22 mouse cellular contexts compared by ENCODE assay signal in genomic region chr9:70790621-70791020, GRCm38 (mm10).
A peak's percentile ranks its signal among the peaks of the same experiment; 100 is the strongest.
DNase-seq lines count a peak whose midpoint lies in the region; ATAC-seq and TF ChIP-seq lines count a peak whose summit lies in the region.
"Had no signal": no experiment of that assay in that cellular context is flagged by ENCODE, and none has a peak within 500 bp of the region (broad histone marks: within the 10 kb centered on the region; RNA-seq: fewer than 3 reads in every experiment).

No protein-coding gene starts in this region.

- no peak overlapping the region for H3K4me2 ChIP-seq in lung, postnatal 0 days (replicated peaks; ENCODE audit: low read depth, low read length)
- no peak overlapping the region for H3K4me2 ChIP-seq in kidney, embryonic 16.5 days (replicated peaks; ENCODE audit: low read depth, low read length)
- no peak overlapping the region for H3K4me2 ChIP-seq in liver, embryonic 12.5 days
- no peak overlapping the region for H3K4me2 ChIP-seq in midbrain, embryonic 15.5 days
- H3K4me2 ChIP-seq: forebrain, embryonic 15.5 days; heart, embryonic 11.5 days; heart, embryonic 15.5 days; hindbrain, embryonic 13.5 days had no signal

- no peak for TF ChIP-seq CTCF in lung, postnatal 0 days (IDR thresholded peaks at IDR 0.05)

- no peak for TF ChIP-seq EP300 in lung, postnatal 0 days (IDR thresholded peaks at IDR 0.05)

- WGBS in lung, postnatal 0 days: 64% methylated on average over 4 of the region's 4 CpGs
- WGBS in kidney, embryonic 16.5 days: 70% methylated on average over 4 of the region's 4 CpGs
- 81% methylated on average over 4 of the region's 4 CpGs for WGBS in liver, embryonic 12.5 days (ENCODE audit: insufficient replicate concordance)
- WGBS in midbrain, embryonic 15.5 days: 91% methylated on average over 4 of the region's 4 CpGs

- ATAC-seq in lung, postnatal 0 days: no peak
- no peak for ATAC-seq in kidney, embryonic 16.5 days (ENCODE audit: low FRiP score, low TSS enrichment)
- no peak for ATAC-seq in liver, embryonic 12.5 days
- ATAC-seq in midbrain, embryonic 15.5 days (replicated peaks): no peak
- ATAC-seq: CD4-positive, CD25-positive, alpha-beta regulatory T cell, adult 4 months; forebrain, embryonic 15.5 days had no signal

- H3K4me1 ChIP-seq in lung, postnatal 0 days (ENCODE audit: insufficient read depth, low read depth, low read length): no peaks in the 10 kb centered on the region
- no peaks in the 10 kb centered on the region for H3K4me1 ChIP-seq in kidney, embryonic 16.5 days (ENCODE audit: insufficient read depth, low read length)
- peaks cover 5% of the 10 kb centered on the region for H3K4me1 ChIP-seq in liver, embryonic 12.5 days
- H3K4me1 ChIP-seq in midbrain, embryonic 15.5 days: no peaks in the 10 kb centered on the region
- H3K4me1 ChIP-seq: embryonic facial prominence, embryonic 10.5 days; forebrain, embryonic 15.5 days had no signal

- no peak overlapping the region for H3K9ac ChIP-seq in lung, postnatal 0 days (replicated peaks; ENCODE audit: low read depth)
- H3K9ac ChIP-seq in kidney, embryonic 16.5 days (replicated peaks; ENCODE audit: low read length): no peak overlapping the region
- H3K9ac ChIP-seq in liver, embryonic 12.5 days: no peak overlapping the region
- no peak overlapping the region for H3K9ac ChIP-seq in midbrain, embryonic 15.5 days
- H3K9ac ChIP-seq: forebrain, embryonic 15.5 days; heart, embryonic 15.5 days; hindbrain, embryonic 13.5 days had no signal

- H3K36me3 ChIP-seq in lung, postnatal 0 days (ENCODE audit: insufficient read depth, low read length): no peaks in the 10 kb centered on the region
- H3K36me3 ChIP-seq in kidney, embryonic 16.5 days (ENCODE audit: insufficient read depth, low read length): no peaks in the 10 kb centered on the region
- peaks cover under 1% of the 10 kb centered on the region for H3K36me3 ChIP-seq in liver, embryonic 12.5 days
- no peaks in the 10 kb centered on the region for H3K36me3 ChIP-seq in midbrain, embryonic 15.5 days (replicated peaks)
- H3K36me3 ChIP-seq: embryonic facial prominence, embryonic 10.5 days; forebrain, embryonic 15.5 days; heart, embryonic 15.5 days had no signal

- H3K9me3 ChIP-seq in lung, postnatal 0 days (ENCODE audit: low read length): no peaks in the 10 kb centered on the region
- peaks cover 10% of the 10 kb centered on the region; the same call in 1 of the 2 replicates for H3K9me3 ChIP-seq in kidney, embryonic 16.5 days (ENCODE audit: low read length)
- H3K9me3 ChIP-seq in liver, embryonic 12.5 days (replicated peaks): no peaks in the 10 kb centered on the region
- H3K9me3 ChIP-seq in midbrain, embryonic 15.5 days: no peaks in the 10 kb centered on the region
- H3K9me3 ChIP-seq: embryonic facial prominence, embryonic 10.5 days; forebrain, embryonic 15.5 days; G1E; hindbrain, embryonic 13.5 days had no signal

- H3K4me3 ChIP-seq in lung, postnatal 0 days (ENCODE audit: low read depth, low read length): no peak overlapping the region
- H3K4me3 ChIP-seq in kidney, embryonic 16.5 days (ENCODE audit: low read length): no peak overlapping the region
- no peak overlapping the region for H3K4me3 ChIP-seq in liver, embryonic 12.5 days
- H3K4me3 ChIP-seq in midbrain, embryonic 15.5 days: no peak overlapping the region
- H3K4me3 ChIP-seq: embryonic facial prominence, embryonic 10.5 days; forebrain, embryonic 15.5 days; heart, adult 2 months; heart, embryonic 15.5 days; hindbrain, embryonic 13.5 days had no signal

- H3K27me3 ChIP-seq in lung, postnatal 0 days (replicated peaks; ENCODE audit: insufficient read depth, low read length): no peaks in the 10 kb centered on the region
- no peaks in the 10 kb centered on the region for H3K27me3 ChIP-seq in kidney, embryonic 16.5 days (ENCODE audit: insufficient read depth, low read length)
- no peaks in the 10 kb centered on the region for H3K27me3 ChIP-seq in liver, embryonic 12.5 days (replicated peaks)
- H3K27me3 ChIP-seq in midbrain, embryonic 15.5 days (replicated peaks): no peaks in the 10 kb centered on the region
- H3K27me3 ChIP-seq: forebrain, embryonic 15.5 days; heart, embryonic 15.5 days; hindbrain, embryonic 13.5 days had no signal

- peak; percentile 20 to 23 for DNase-seq in cerebellum, postnatal 10 days
- no peak for DNase-seq in cerebellum, postnatal 25 days
- peak; percentile 17 for DNase-seq in lung, postnatal 0 days (ENCODE audit: low spot score)
- no peak for DNase-seq in lung, adult 18-20 months
- DNase-seq in kidney, postnatal 36 days: peak; percentile 39 to 58
- DNase-seq: adrenal gland, adult 8-10 months; B cell, adult 2 months; cerebellum, adult 11-12 months; cerebellum, adult 9-10 months; gastrocnemius, postnatal 14 days; heart, adult 2 months; heart, postnatal 14 days had no signal

- H3K27ac ChIP-seq in lung, postnatal 0 days (ENCODE audit: low read length): no peak overlapping the region
- 0 out of 2 replicates have a peak overlapping the region, but pooled peaks have one; percentile 18 for H3K27ac ChIP-seq in kidney, embryonic 16.5 days (ENCODE audit: low read length)
- H3K27ac ChIP-seq in liver, embryonic 12.5 days: no peak overlapping the region
- no peak overlapping the region for H3K27ac ChIP-seq in midbrain, embryonic 15.5 days
- H3K27ac ChIP-seq: embryonic facial prominence, embryonic 10.5 days; forebrain, embryonic 15.5 days; heart, adult 2 months; heart, embryonic 15.5 days; hindbrain, embryonic 13.5 days had no signal

Comparison
In these comparisons a context has a peak if more than half of its experiments do, and no peak if none do; other contexts are left out.
1. DNase-seq: peak in cerebellum, postnatal 10 days (2 of 2), lung, postnatal 0 days (single experiment) and kidney, postnatal 36 days (2 of 2); none in cerebellum, postnatal 25 days (0 of 2) and lung, adult 18-20 months (0 of 2).